Mouse (Mus musculus): ENCODE measurements around the gene Rorc.

The Rorc gene

DNA sequence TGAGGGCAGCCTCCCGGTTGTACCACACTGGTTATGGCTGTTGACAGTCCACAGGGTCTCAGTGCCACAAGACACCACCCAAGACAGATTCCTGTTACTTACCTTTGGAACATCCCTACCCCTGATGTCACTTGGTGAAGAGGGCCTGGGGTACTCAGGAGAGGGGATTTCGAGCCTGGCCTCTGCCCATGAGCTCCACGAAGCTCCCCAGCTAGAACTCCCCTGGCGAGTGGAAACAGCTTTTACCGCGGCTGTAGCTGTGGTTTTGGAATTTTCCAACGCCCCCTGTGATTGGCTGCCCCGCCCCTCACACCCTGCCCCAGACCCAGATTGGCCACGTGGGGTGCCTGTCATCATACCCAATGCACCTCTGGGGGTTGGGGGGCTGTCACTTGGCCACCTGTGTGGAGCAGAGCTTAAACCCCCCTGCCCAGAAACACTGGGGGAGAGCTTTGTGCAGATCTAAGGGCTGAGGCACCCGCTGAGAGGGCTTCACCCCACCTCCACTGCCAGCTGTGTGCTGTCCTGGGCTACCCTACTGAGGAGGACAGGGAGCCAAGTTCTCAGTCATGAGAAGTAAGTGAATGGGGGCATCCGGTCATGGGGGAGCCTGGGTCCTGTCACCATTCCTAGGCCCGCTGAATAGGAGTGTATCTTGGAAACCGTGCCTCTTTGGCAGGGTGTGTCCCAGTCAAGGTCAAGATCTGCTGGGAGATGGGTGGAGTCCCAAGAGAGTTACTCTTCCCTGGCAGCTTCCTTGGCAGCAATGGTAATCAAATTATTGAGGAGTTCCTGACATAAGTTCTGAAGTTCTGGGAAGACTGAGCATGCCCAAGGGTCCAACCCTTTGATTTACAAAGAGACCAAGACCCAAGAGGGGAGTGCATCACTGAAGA, 4.7 kb downstream of the Rorc start:
- no peak for DNase-seq (ENCODE audit: low read depth)

DNA sequence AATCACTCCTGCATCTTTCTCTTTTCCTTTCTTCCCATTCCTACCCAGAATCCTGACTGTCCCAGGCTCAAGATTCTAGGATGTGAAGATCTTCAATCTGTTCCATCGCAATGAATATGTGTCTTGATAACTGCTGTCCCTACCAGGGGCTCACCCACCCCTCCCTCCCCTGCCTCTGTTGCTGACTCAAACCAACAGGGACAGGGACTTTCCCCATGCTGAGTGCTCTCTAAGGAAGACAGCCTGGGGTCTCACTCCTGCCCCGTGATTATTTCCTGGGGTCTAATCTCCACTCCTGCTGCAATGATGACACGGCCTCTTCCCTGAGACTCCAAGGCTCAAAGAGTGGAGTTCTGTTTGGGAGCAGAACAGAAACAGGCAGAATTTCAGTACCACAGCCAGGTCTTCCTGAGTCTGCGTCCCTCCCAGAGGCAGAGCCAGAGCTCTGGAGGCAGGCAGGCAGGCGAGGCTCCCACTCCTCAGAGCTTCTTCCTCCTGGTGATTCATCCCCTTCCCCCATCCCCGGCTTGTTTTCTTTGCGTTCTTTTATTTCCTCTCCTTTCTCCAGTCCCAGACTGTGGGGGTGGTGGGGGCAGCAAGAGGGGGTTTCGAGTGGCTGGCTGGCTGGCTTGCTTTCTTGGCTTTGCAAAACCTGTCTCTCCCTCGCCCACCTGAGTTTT, 7.4 kb downstream of the Rorc start:
- DNase-seq (ENCODE audit: low read depth): no peak

DNA sequence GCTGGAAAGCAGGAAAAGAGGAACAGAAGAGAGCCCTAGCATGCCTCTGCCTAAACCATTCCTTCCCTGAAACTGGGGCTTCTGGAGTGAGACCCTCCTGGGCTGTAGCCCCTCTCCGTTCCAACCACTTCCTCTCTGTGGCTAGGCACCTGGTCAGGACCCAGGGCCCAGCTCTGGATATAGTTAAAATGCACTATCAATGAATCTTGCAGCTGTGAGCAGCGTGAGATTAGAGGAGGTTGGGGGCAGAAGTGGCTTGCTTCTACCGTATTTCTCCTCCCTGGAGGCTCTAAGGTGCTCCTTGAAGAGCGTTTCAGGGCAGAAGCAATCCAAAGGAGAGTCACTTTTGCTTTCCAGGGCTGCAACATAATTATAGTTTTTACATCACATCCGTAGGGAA, 9.7 kb downstream of the Rorc start:
- DNase-seq (ENCODE audit: low read depth): no peak

DNA sequence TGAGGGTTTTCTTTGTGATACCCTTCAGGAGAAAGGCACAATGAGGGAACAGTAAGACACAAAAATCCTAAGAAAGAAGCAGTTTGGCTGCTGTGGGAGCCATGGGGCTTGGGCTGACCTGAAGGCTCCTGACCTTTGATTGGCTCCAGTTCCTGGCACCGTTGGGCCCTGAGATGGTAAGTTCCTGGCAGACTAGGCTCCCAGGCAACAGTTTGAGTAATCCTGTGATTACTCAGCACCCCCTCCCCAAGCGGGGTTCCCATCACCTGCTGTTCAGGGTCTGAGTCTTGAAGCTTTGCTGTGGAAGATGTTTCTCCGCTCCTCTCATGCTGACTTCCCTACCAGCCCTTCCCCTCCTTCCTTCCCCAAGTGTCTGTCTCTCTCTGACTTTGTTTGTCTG, 10.9 kb downstream of the Rorc start:
- no peak for DNase-seq (ENCODE audit: low read depth)

DNA sequence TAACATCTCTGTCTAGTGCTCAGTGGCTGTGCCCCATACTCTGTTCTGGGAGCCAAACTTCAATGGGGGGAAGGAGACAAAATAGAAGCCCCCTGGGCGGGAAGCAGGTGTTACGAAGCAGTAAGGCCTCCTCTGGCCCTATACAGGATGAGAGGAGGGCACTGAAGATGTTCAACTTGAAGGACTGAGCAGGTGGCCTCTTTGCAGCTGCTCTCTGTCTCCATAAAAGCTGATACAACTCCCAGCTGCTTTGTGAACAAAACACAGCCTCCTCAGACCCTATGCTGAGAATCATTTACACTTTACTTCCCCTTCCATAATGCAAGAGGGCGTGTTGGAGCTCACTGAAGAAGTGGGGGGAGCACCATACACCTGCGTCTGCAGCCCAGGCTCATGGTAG, 14.1 kb downstream of the Rorc start:
- no peak for DNase-seq (ENCODE audit: low read depth)

DNA sequence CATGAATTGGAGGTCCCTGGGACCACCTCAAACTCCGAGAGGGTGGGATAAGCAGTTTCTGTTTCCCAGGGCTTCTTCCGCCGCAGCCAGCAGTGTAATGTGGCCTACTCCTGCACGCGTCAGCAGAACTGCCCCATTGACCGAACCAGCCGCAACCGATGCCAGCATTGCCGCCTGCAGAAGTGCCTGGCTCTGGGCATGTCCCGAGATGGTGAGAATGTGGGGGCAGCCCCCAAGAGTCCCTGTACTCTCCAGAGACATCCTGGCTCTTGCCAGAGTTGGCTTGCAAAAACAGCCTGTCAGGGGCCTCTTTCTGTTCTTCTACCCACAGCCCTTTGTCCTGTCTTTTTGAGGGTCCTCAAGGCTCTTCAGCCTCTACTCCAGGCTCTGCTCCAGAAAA, 14.8 kb downstream of the Rorc start:
- DNase-seq (ENCODE audit: low read depth): no peak

DNA sequence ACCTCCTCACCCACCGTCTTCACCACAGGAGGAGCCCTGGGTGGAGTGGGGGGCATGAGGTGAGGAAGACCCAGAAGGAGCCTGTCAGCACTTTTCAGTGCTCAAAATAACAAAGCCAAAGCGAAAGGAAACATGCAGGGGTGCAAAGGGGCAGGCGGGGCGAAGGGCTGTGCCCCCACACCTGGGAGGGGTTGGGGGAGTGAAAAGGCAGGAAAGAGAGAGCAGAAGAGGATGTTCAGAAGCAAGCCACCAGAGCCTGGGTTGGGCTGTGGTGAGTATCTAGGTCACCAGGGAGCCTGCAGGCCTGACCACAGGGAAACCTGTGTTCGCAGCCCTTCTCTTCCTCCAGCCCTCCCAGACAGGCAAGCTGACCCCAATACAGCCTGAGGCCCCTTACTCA, 15.5 kb downstream of the Rorc start:
- DNase-seq (ENCODE audit: low read depth): no peak

DNA sequence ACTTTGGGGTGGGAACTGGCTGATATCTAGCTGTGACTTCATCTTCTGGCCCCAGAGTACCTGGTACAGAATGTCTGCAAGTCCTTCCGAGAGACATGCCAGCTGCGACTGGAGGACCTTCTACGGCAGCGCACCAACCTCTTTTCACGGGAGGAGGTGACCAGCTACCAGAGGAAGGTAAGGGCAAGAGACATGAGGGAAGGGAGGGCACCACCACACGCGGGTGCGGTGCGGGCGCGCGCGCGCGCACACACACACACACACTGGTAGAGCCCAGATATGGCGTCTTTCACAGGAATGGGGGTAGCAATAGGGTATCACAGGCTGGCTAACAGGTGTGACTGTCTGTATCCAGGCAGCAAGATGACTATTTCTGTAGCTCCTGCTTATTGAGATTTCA, 16.8 kb downstream of the Rorc start:
- no peak for DNase-seq (ENCODE audit: low read depth)

DNA sequence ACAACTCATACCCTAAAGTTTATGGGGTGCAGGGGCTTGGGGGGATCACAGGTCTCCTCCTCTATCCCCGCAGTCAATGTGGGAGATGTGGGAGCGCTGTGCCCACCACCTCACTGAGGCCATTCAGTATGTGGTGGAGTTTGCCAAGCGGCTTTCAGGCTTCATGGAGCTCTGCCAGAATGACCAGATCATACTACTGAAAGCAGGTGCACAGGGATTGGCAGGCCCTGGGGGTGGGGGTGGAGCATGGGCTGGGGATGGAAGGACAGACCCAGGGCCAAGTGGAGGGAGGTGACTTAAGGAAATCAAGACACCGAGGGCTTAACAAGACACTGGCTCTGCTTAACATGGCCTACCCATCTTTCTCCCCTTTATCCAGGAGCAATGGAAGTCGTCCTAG, 18.4 kb downstream of the Rorc start:
- no peak for DNase-seq (ENCODE audit: low read depth)

DNA sequence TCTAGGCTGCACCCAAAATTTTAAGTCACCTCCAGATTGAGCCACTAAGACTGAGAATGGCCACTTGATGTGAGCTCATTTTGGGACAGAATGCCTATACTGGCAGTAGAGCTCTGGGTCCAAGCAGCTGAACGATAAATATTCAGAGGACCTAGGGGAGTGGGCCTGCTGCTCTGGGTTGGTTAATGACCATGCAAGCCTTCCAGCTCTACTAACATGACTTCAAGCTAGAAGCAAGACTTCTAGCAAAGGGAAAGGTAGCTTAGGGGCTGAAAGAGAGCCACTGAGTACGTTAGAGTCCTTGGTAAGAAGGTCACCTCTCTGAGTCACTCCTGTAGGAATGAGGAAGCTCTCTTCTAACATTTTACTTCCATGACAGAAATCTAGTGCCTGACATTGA, 19.5 kb downstream of the Rorc start:
- DNase-seq (ENCODE audit: low read depth): no peak

DNA sequence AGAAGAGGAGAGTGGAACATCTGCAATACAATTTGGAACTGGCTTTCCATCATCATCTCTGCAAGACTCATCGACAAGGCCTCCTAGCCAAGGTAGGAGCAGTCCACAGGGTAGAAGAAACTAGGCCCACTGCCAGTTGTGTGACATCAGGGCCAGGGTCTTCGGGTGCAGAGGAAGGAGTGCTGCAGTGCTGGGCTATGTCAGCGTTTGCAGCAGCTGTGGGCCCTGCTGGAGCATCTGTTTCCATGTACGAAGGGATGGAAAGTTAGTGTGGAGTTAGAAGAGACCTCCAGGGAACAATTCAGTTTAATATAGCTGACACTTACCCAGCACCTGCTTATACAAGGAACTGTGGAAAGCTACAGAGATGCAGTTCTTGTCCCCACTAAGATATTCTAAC, 20.5 kb downstream of the Rorc start:
- DNase-seq (ENCODE audit: low read depth): no peak

DNA sequence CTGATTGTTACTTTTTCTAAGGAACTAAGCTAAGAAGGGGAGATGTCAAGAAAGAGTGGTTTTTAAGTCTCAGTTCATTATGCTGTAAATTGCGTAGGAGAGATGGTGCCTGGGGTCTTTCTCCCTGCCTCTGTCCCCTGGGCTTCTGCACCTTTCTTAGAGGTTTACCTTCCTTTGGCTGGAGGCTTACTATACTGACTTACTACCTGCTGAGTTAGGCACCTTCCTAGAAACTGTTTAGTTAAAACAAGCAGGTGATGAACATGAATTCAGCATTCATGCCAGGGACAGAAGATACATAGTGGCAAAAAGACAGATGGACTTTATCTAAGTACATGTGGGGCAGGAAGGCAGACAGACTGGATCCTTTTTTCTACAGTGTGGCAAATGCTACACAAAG, 23.7 kb downstream of the Rorc start:
- no peak for DNase-seq (ENCODE audit: low read depth)

DNA sequence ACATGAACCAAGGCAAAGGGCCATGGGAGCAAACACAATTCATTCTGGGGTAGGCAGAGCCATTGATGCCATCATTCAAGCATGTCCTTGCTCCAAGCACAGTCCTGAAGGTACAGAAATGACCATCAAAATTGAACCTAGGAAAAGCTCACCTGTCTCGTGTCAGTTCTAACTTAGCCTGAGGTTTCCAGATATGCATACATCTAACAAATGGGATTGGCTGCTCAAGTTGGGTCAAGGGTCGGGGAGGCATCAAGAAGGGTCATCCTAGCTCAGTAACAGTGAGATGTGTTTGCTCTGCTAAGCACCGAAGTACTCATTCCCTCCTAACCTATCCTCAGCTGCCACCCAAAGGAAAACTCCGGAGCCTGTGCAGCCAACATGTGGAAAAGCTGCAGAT, 24.3 kb downstream of the Rorc start:
- DNase-seq (ENCODE audit: low read depth): no peak

DNA sequence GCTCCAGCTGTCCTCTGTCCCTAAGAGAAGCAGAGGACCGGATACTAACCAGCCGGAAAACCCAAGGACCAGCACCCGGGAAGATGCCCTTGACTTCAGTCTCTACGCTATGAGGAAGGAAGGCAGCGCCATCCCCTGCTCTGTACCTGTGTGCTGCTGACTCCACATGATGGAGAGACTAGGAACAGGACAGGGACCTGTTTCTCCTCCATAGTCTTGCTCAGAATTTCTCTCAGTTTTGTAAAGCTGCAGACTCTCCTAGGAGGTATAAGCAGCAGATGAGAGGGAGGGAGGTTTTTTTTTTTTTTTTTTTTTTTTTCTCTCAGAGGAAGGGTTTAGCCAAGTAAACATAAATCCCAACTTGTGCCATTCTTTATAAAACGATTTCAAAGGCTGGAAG, 25.6 kb downstream of the Rorc start, which contains the start of gene Lingo4:
Lingo4 (plus strand) TSS at position 301 of the 400 bp plus-strand sequence.
- DNase-seq (ENCODE audit: low read depth): no peak

DNA sequence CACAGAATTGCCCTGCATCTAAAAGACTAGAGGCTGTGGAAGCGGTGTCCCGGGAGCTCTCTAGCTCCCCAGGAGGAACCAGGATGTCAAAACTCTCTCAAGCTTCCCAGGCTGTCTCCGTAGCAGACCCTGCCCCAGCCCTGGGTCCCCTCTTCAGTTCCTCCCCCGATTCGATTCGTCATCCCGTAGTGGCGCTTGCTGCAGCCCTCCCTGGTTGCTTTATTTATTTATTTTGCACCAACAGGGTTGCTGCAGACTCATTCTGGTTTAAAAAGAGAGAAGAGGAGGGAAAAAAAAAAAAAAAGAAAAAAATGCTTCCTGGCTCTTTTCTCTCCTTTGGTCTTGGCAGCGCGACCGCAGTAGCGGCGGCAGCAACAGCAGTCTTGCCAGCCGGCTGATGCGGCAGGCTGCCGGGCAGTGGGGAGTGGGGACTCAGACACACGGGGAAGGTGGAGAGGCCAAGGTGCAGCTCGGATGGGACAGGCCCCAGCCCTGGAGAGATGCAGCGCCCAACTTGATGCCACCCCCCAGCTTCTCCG, 26.4 kb downstream of the Rorc start:
- DNase-seq (ENCODE audit: low read depth): no peak

DNA sequence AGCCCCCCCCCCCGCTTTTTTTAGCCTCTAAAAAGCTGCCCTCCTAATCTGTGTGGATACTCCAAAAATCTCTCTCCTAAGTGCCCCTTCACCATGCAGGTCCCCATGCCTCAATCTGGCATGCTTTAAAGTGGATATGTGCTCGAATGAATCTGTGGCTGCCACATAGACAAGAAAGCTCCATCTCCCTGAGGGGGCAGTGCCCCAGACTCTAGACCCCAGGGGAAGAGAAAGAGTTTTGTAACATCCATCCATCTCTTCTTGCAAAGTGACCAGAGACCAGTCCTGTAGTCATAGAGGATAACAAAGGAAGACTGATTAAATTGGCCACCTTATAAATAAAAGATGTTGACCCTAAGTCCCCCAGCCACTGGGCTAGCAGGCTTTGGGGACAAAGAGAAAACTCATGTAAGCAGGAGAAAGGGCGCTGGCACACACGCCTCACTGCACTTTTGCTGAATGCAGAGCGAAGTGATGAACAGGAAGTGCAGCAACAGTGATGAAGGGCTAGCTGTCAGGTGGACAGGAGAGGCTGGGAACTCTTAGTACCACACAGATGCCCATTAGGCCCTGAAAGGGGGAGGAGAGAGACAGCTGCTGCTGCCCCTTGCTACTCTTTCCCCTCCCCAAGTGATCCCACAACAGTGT, 27.2 kb downstream of the Rorc start:
- DNase-seq (ENCODE audit: low read depth): no peak

DNA sequence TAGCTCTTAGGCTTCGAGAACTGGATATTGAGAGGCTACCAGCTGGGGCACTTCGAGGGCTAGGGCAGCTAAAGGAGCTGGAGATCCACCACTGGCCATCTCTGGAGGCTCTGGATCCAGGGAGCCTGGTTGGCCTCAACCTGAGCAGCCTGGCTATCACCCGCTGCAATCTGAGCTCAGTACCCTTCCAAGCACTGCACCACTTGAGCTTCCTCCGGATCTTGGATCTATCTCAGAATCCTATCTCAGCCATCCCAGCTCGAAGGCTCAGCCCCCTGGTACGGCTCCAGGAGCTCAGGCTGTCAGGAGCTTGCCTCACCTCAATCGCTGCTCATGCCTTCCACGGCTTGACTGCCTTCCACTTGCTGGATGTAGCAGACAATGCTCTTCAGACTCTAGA, 29.9 kb downstream of the Rorc start:
- no peak for DNase-seq (ENCODE audit: low read depth)

DNA sequence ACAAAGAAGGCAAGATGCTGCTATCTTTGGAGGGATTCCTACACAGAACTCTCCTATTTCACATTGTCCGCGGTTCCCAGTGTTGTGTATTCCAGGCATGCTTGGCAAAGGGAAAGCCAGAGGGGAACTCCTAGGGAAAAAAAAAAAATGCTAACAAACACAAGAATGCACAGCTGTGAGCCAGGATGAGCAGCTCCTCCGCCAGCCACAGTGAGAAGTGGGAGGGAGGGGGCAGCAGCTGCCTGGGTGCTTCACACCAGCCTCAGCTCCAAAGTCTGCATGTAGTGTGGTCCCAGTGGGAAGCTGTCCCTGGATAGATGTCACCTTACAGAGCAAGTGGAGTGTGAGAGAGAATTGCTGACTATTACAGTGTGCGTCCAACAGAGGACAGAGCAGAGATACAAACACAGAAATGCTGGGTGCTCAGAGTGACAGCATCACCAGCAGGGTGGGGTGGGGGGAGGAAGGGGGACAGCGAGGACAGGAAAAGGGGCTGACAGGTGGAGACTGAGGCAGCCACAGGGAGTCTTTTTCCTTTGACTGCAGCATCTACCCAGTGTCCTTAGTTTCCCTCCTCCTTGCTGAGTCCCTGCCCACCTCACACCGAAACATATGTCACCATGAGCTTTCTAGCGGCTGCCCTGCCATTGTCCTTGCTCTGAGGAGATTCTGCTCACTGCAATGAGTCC, 31.9 kb downstream of the Rorc start:
- no peak for DNase-seq (ENCODE audit: low read depth)

DNA sequence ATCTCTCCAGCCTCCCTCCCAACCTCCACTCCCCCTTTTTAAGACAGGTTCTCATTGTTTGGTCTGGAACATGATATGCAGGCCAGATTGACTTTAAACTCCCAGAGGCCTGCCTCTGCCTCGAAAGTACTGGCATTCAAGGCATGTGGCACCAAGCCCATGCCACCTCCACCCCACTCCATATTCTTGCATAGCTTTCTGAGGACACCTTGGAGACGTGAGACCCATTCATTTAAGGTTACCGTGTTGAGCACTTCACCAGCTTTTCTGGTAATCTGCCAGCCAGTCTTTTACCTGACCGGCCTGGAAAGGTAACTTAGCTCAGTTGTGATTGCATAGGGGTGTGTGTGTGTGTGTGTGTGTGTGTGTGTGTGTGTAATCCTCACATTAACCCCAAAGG, 33.0 kb downstream of the Rorc start:
- DNase-seq (ENCODE audit: low read depth): no peak

DNA sequence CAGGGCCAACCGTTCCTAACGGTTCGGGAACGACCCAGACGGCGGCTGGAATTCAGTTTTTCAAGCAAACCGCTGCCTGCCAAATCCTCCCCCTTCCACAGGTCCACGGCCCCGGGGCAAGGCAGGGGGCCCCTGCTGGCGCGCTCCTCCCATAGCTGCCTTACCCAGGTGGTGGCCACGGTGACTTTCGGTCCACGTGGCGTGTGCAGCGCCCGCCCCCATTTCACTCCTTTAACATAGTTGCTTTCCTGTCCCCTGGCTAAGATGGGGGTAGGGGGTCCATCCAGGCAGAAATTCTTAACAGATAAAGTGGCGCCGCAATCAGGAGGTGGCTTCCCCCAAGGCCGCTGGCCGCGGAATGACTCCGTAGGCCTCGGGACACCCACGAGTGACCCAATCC, 39.9 kb downstream of the Rorc start:
- no peak for DNase-seq (ENCODE audit: low read depth)

DNA sequence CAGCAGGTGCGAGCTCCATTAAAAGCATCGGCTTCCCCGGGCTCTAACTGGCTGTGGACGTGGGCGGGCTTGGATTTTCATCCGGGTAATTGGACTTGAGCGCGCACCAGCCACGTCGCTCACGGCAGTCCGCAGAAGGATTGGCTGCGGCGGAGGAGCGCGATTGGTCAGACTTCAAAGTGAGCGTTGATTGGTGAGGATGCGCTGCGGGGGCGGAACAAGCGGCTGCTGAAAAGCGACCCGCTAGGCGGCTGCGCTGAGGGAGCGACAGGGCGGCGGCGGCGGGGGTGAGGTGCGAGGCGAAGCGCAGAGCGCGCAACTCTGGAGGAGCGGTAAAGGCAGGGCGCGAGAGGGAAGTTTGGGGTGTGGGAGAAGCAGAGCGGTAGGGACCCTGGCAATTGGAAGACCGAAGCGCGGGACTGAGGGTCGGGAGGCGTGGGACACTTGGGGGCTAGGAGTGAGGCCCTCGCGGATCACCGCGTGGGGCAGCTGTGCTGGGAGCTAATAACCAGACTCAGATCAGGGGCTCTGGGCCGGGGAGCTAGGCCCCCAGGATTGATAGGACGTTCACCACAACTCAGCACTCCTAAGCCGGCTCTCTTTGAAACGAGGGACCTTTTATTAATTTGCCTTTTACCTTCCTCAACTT, 40.6 kb downstream of the Rorc start, which contains the start of gene Tdrkh:
Tdrkh (plus strand) TSS at position 243 of the 649 bp plus-strand sequence.
- peak; percentile 89 for DNase-seq (ENCODE audit: low read depth)

DNA sequence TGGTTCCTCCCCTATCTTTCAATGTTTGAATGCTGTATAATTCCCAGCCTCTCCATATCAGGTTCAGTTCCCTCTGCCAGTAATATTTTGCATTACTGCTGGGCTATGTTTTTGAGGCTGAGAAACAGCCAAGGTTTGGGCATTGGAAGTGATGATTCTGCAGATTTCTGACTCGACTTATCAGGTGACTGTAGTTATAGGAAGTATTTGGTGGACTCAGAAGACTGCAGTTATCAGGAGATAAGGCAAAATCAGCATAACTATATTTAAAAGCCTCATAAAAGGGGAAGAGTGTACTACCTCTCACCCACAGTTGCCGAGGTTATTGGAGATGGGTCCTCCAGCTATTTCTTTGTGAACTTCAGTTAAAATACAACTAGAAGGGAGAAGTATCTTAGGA, 58.4 kb downstream of the Rorc start:
- DNase-seq (ENCODE audit: low read depth): no peak

Data from fibroblast of lung, adult 2 months (primary cell).